Mouse (Mus musculus): Measurements from ENCODE around the gene Rad51d.

GRCm38 (mm10) chr11:82845415-82846078 lies 44.9 kb downstream of the Rad51d start:
- no peak for TF ChIP-seq POLR2A (IDR thresholded peaks at IDR 0.05; ENCODE audit: borderline replicate concordance, insufficient read depth, low read length)
- no peak for TF ChIP-seq CTCF (IDR thresholded peaks at IDR 0.05; ENCODE audit: borderline replicate concordance, insufficient read depth, low read depth, low read length)
